Mouse (Mus musculus) thymus, postnatal 0 days (tissue): ENCODE data around the gene Ddb1. TPM values are rescaled to one million over a fixed set of nuclear protein-coding genes. Genes with fewer than 3 reads are reported as not detected.

Experiments used
- DNase-seq: peaks from one replicate; pipeline ENCODE4 v3.0.0-alpha.2; 2015; ENCODE audit warnings: low spot score
- polyA plus RNA-seq: library from polyadenylated mRNA; unstranded; fragments of >200 nt; fragmentation: Nextera tagmentation; extraction: Ambion mirVana; gene quantifications from 2 replicates; pipeline ENCODE4 v1.2.1, GENCODE M21; 2015

The Ddb1 gene
- polyA plus RNA-seq, 1 experiment from 2014 or later = 148 TPM

GRCm38 (mm10) chr19:10590301-10590700 is 14.8 kb upstream of the Ddb1 start:
- DNase-seq = no peak

GRCm38 (mm10) chr19:10591659-10592377 is 13.3 kb upstream of the Ddb1 start:
- DNase-seq = no peak

- peak; percentile 48 for DNase-seq
These were observed 6.9 kb upstream of the Ddb1 start for GRCm38 (mm10) chr19:10598188-10598587.

GRCm38 (mm10) chr19:10599648-10600047 is 5.5 kb upstream of the Ddb1 start:
- DNase-seq = no peak

- DNase-seq = no peak
These were observed 2.8 kb upstream of the Ddb1 start for GRCm38 (mm10) chr19:10602247-10602769.

DNA sequence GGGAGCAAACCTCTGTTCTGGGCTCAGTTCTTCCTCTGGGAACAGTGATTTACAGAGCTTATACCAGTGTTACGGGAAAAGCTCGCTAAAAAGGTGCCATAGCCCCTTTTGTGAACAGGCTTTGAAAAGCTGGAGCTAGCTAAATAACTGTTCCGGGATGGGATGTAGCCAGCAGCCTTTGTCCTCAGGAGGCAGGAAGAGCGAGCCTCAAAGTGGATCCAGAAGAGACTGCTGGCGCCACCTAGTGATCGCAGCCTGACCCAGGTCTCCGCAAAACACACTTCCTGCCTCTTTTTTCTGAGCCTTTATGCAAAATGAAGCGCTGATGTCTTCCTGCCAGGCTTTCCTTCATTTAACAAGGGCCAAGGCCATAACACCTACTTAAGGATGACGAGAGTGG is 2.3 kb upstream of the Ddb1 start:
- peak; percentile 94 for DNase-seq

DNA sequence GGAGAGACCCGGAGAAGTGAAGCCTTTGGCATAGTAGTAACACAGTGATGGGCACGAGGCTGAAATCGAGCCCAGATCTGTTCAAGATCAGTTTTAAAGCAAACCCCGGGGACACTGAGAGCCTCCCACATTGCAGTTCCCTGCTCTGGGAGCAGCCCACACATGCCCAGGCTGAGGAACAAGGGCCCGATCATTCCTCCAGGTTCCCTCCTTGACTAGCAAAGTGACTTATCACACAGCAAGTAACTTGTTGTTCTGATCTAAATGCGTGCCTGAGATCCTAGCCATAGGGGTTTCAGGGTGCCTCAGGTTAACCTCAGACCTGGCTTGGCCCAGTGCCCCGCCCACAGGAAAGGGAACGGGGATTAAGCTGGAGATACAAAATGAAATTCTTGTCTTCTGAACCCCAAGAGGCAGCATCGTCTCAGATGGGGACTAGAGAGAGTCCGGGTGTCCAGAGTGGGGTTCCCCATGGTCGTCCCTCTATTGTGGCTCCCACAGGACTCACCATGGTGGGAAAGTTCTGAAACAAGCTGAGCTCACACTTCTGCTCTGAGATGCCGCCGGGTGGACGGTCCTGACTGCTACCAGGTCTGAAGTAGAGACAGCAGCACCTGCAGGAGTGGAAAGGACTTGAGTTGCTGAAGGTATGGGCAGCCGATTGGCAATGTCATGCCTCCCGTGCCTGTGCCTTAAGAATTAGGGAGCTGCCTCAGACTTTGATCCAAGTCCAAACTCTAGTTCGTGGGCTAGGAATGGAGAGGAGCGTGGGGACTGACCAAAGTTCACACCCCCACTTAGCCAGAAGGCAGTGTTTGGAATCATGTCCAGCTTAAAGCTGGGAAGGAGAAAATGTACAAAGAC is 1.2 kb upstream of the Ddb1 start:
- no peak for DNase-seq

DNA sequence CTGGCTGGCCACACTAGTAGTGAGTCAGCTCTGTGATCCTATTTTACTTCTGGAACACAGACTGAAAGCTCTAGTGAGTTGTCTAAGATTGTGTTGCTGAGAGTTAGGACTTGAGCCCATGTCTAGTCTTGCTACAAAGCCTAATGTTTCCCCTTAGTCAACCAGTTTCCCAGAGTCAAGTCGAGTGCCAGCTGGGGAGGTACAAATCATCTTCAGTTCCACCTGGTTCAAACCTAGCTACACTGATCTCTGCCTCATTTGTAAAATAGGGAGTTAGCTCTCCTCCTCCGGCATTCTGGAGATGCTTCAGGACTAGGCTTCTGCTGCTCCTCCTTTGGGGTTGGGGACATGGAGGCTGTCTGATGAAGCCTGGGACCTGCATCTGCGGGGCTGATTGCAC is 593 bp upstream of the Ddb1 start:
- DNase-seq = no peak

GRCm38 (mm10) chr19:10605901-10606622 is 935 bp downstream of the Ddb1 start:
- DNase-seq = no peak

DNA sequence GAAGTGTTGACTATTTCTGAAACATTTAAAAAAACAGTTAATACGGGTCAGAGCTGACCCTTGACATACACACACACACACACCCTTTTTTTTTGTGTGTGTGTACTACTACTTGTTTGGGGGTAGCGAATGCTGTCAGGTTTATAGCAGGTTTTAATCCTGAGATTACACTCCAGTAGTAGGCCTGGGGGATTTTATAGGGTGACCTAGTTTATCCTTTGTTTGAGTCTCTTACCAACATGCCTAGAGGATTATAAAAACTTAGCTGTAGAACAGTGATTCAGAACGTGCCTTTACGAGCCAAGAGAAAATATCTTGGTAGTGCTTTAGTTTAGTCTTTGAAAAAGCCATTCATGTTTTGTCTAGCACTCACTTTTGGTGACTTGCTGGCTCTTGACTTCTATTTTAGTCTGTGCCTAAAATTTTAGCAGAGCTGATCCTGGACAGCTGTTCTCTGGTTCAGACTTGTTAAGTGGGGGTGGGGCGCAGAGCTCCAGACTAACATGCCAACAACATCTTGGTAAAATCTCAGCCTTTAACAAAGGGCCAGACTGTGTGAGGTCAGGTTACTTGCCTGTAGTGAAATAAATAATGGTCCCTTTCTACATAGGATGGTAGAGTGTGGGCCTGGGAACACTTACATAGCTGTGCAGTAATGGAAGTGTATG is 3.6 kb downstream of the Ddb1 start:
- no peak for DNase-seq

- peak; percentile 58 for DNase-seq
These were observed 29.2 kb downstream of the Ddb1 start, which contains the start of gene Vwce for GRCm38 (mm10) chr19:10634106-10634871. Gene Vwce (plus strand): TSS chr19:10634213.

GRCm38 (mm10) chr19:10634872-10635318 is 29.8 kb downstream of the Ddb1 start:
- DNase-seq = peak; percentile 40

- DNase-seq = no peak
These were observed 32.7 kb downstream of the Ddb1 start for GRCm38 (mm10) chr19:10637840-10638239.

- DNase-seq = peak; percentile 33
These were observed 35.0 kb downstream of the Ddb1 start for GRCm38 (mm10) chr19:10640080-10640479.

DNA sequence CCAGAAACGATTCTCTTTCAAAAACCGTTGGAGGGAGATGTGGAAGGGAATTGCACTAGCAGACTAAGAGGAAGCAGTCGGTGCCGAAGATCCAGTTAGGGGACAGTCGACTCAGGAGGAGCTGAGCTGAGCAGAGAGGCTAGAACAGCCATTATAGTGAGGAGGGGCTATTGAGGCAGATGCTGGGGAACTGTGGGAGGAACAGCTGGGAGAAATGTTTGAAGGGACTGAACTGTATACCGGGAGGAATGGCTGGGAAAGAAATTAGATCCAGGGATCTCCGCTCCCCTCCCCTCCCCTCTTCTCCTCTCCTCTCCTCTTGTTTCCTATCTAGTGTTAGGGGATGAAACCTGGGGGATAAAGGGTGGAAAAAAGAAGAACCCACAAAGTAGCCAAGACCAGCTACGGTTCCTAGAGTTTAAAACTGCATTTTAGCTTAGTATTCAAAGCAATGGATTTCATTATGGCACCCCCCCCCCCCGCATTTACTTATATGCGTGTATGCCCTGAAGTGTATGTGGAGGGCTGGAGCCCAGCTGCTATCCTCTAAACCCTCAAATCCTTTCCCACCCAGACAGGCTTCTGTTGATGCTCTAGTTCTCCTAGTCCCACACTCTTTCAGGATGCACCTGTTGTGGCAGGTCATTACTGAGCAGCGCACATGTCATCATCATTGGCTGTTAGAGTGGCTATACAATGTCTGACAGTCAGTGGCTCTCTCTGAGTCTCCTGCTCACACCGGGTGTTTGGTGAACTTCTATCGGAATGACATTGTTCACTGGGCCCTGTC is 35.7 kb downstream of the Ddb1 start:
- peak; percentile 50 for DNase-seq

DNA sequence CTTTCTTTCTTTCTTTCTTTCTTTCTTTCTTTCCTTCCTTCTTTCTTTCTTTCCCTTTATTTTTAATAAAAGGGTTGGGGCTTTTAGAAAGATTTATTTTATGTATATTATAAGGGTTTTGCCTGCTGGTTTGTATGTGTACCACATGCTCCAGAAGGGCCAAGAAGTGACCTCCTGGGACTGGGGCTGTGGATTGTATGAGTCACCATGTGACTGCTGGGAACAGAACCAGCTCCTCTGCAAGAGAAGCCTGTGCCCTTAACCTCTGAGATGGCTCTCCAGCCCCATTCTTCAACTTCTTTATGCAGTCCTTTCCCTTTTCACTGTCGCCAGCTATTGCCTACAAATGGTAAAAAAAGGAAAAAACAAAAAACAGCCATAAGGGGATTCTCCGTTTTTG is 40.5 kb downstream of the Ddb1 start:
- DNase-seq = no peak

DNA sequence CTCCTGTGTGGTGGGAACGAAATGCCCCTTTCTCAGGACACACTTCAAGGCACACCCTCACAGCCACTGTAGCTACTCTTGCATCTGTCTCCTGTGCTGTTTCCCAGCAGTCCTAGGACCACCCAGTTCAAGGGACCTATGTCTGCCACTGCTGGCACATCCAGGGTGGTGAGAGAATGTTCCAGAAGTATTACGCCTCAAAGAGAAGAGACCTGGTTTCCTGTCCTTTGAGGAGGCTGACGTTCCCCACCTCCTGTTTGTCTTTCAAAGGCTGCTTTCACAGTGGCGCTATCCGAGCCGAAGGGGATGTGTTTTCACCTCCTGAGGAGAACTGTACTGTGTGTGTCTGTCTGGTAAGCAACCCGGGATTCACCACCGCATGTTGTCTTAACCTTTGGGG is 43.0 kb downstream of the Ddb1 start:
- peak; percentile 75 for DNase-seq

DNA sequence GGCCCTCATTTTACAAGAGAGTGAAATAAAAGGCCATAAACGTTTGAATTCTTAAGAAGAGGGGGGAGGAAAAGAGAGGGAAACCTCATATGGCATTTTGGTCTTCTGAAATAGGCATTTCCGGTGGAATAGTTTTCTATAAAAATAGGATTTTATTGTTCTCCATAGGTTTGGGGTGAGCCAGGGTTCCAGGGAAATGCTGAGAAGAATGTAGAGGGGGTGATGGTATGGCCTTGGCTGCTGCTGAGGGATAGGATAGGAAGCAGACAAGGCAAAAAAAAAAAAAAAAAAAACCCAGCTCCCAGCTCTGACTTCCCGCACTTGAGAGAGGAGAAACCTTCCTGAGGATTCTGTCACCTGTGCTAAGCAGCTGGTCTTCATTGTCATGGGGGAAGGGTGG is 50.9 kb downstream of the Ddb1 start:
- DNase-seq = no peak

DNA sequence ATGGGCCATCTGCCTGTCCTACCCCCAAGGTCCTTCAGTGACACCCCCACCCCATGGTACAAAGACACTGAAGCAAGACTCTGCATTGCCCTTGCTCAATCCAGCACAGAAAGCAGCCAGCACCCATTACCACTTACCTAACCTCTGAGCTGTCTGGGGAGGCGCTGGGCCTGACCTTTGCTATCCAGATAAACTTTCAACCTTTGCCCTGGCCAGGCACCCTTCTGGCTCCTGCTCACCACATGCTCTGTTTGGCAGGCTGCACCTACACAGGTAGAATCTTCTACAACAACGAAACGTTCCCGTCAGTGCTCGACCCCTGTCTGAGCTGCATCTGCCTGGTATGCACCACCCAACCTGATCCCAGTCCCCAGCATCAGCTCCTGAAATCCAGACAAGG is 52.6 kb downstream of the Ddb1 start:
- no peak for DNase-seq
